Mouse (Mus musculus): ENCODE results near the gene Cnn1.

- TF ChIP-seq GABPA (IDR thresholded peaks at IDR 0.05; ENCODE audit: low read depth, low read length) (no peak), SMC3 (IDR thresholded peaks at IDR 0.05; ENCODE audit: low read depth, low read length) (no peak), ZNF384 (IDR thresholded peaks at IDR 0.05; ENCODE audit: low read depth, low read length) (no peak), MAFK (IDR thresholded peaks at IDR 0.05; ENCODE audit: borderline replicate concordance, low read depth, low read length) (no peak), POLR2A (IDR thresholded peaks at IDR 0.05; ENCODE audit: control insufficient read depth in 1 of 2, insufficient read depth in 1 of 2, low read depth in 1 of 2, low read length in 2 of 2, poor library complexity in 1 of 2) (0 out of 4 replicates have a peak, but pooled peaks of 1 of the 2 experiments have one; percentile 24), CHD1 (IDR thresholded peaks at IDR 0.05; ENCODE audit: low read depth, low read length) (no peak), CTCF (IDR thresholded peaks at IDR 0.05 in 2 of 3, conservative IDR thresholded peaks at IDR 0.05 in 1 of 3; ENCODE audit: control insufficient read depth in 1 of 3, insufficient read depth in 1 of 3, low read depth in 2 of 3, low read length in 3 of 3, poor library complexity in 1 of 3, severe bottlenecking in 1 of 3) (no peak)
Measured at GRCm38 (mm10) chr9:22049315-22049714, 49.7 kb upstream of the Cnn1 start.
